Mouse (Mus musculus) stomach, postnatal 0 days (tissue): ENCODE measurements around the gene Net1. TPM values are rescaled to one million over a fixed set of nuclear protein-coding genes. Genes with fewer than 3 reads are reported as not detected.

ENCODE experiments used
- ATAC-seq: fragments of 200-750 bp; cut with Nextera tagmentation; 2 replicates; pipeline ENCODE4 v1.8.0; 2017; ENCODE audit not compliant: low FRiP score, low TSS enrichment
- DNase-seq: peaks from one replicate; pipeline ENCODE4 v3.0.0-alpha.2; 2016; ENCODE audit warnings: low spot score
- H3K27ac ChIP-seq: fragments of 300-500 bp; sonication (generic); replicated peaks from 2 replicates; pipeline ENCODE4 v1.5.1; 2014; ENCODE audit warnings: mild to moderate bottlenecking, control low read depth
- H3K27me3 ChIP-seq: fragments of 300-500 bp; sonication (generic); 2 replicates; pipeline ENCODE4 v1.6.1; 2014; ENCODE audit warnings: low read length; ENCODE audit not compliant: control insufficient read depth, insufficient read depth
- H3K36me3 ChIP-seq: fragments of 300-500 bp; sonication (generic); 2 replicates; pipeline ENCODE4 v1.6.1; 2014; ENCODE audit warnings: low read length, mixed read lengths; ENCODE audit not compliant: control insufficient read depth, insufficient read depth
- H3K4me1 ChIP-seq: fragments of 300-500 bp; sonication (generic); replicated peaks from 2 replicates; pipeline ENCODE4 v1.6.1; 2014; ENCODE audit warnings: antibody characterized with exemption; ENCODE audit not compliant: control insufficient read depth, insufficient read depth
- H3K4me2 ChIP-seq: fragments of 300-500 bp; sonication (generic); replicated peaks from 2 replicates; pipeline ENCODE4 v1.6.1; 2014; ENCODE audit warnings: low read depth, mild to moderate bottlenecking, control low read depth, moderate library complexity
- H3K4me3 ChIP-seq: fragments of 300-500 bp; sonication (generic); 2 replicates; pipeline ENCODE4 v1.5.1; 2014; ENCODE audit warnings: low read depth, low read length, control low read depth
- H3K9ac ChIP-seq: fragments of 300-500 bp; sonication (generic); 2 replicates; pipeline ENCODE4 v1.6.1; 2014; ENCODE audit warnings: mild to moderate bottlenecking, low read length, control low read depth, mixed read lengths
- H3K9me3 ChIP-seq: fragments of 300-500 bp; sonication (generic); 2 replicates; pipeline ENCODE4 v1.6.1; 2016; ENCODE audit warnings: low read length; ENCODE audit not compliant: control insufficient read depth
- CTCF ChIP-seq: IDR thresholded peaks from 2 replicates; pipeline ENCODE4 v1.5.1; 2016; ENCODE audit warnings: antibody characterized with exemption, low read depth, mild to moderate bottlenecking, moderate library complexity
- EP300 ChIP-seq: optimal IDR thresholded peaks from 2 replicates; pipeline ENCODE3; 2016; ENCODE audit warnings: antibody characterized with exemption
- WGBS: fragments of 180-500 bp; shearing (Covaris S2); extraction: QIAGEN DNeasy Blood & Tissue Kit; methylation state at CpG from one replicate; pipeline ENCODE4 v1.1.7; 2014; 5-methylcytosine and 5-hydroxymethylcytosine counted together
- polyA plus RNA-seq: library from polyadenylated mRNA; unstranded; fragments of >200 nt; fragmentation: Nextera tagmentation; extraction: Ambion mirVana; gene quantifications from 2 replicates; pipeline ENCODE4 v1.2.1, GENCODE M21; 2015

Net1 gene
- polyA plus RNA-seq, 1 experiment from 2014 or later: 54.6 TPM

DNA sequence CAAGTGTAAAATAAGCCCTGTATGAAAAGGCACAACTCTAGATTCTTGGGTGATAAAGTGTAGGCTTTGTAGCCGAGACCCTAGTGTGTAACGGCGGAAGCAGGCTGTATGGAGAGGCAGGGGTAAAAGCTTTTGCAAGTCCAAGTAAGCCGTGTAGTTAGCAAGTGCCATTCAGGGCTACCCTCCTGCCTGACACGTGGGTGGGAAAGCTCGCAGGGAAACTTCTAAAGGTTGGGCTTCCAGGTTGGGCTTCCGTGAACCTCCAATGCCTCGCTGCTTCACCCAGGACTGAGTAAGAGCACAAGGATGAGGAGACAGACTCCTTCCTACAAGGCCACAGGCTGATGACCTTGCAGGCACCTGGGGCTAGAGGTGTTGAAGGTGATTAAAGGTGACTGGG, 23.5 kb downstream of the Net1 start:
- ATAC-seq: no peak
- 75% methylated on average over 8 of the region's 8 CpGs for WGBS

DNA sequence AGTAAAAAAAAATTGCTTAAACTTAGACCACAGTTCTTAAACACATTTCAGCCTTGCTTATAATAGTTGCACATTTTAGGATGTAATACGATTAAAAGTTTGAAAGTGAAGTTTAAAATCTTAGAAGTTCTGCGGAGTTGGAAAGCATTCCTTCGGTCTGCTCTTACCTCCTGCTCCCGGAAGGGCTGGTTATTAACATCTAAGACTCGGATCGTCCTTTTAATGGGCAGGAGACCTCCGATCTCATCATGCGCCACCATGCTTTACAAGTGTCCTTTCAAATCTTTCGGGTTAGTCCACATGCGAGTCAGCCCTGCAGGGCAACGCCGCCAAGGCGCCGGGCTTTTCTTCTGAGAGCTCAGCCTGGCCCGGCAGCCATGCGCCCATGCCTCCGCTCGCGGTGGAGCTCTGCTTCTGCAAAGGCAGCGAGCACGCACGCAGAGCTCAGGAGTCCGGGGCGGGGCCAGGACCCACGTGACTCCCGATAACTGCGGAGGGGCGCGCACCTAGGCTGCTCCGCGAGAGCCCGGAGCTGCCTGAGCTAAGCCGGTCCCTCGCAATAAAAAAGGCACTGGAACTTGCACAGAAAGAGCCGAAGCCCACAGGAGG, 24.8 kb downstream of the Net1 start:
- H3K4me1 ChIP-seq: no peaks in the 10 kb centered on the region
- H3K36me3 ChIP-seq: peaks cover 1% of the 10 kb centered on the region; the same call in 1 of the 2 replicates
- peak overlapping the region; percentile 61 for H3K4me3 ChIP-seq
- peak; percentile 96 for DNase-seq
- no peaks in the 10 kb centered on the region for H3K27me3 ChIP-seq
- under 1% methylated on average over 35 of the region's 35 CpGs for WGBS
- ATAC-seq: peak; percentile 98
- peak overlapping the region; percentile 81 for H3K27ac ChIP-seq
- no peaks in the 10 kb centered on the region for H3K9me3 ChIP-seq
- H3K4me2 ChIP-seq: peak overlapping the region; percentile 62
- no peak for TF ChIP-seq EP300
- TF ChIP-seq CTCF: peak; percentile 13; the same call in 1 of the 2 replicates
- H3K9ac ChIP-seq: peak overlapping the region; percentile 71

More for the DNA sequence above, 23.5 kb downstream of the Net1 start:
- Histone ChIP-seq H3K27me3 (no peaks in the 10 kb centered on the region), H3K4me2 (no peak overlapping the region), H3K27ac (no peak overlapping the region), H3K9ac (no peak overlapping the region), H3K9me3 (no peaks in the 10 kb centered on the region), H3K4me1 (no peaks in the 10 kb centered on the region), H3K4me3 (no peak overlapping the region), H3K36me3 (no peaks in the 10 kb centered on the region)
- no peak for DNase-seq
- no peak for TF ChIP-seq CTCF
- no peak for TF ChIP-seq EP300

DNA sequence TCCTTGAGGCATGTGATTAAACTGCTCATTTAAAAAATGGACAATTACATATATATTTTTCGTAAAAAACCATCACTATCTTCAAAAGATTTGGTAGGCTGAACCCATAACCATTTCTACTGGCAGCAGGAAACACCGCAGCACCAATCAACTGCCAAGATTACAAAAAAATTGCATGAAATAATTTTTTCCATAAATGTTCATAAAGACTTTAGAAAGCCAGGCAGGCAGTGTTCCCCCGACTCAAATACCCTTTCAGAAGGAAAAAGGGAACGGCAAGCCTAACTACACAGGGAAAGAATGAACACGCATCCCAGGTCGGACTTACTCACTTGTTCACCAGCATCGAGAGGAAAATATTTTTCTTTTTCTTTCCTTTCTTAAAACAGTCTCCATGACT, 25.4 kb downstream of the Net1 start:
- DNase-seq: no peak
- Histone ChIP-seq H3K27ac (peak overlapping the region; percentile 81; the same call in 1 of the 2 replicates), H3K27me3 (no peaks in the 10 kb centered on the region), H3K36me3 (peaks cover 5% of the 10 kb centered on the region; the same call in 1 of the 2 replicates), H3K4me2 (peak overlapping the region; percentile 62), H3K9me3 (no peaks in the 10 kb centered on the region), H3K4me1 (no peaks in the 10 kb centered on the region), H3K4me3 (peak overlapping the region; percentile 61), H3K9ac (peak overlapping the region; percentile 71)
- WGBS: 8% methylated on average over 7 of the region's 7 CpGs
- TF ChIP-seq EP300 (peak; percentile 31), CTCF (no peak)
- no peak for ATAC-seq

GRCm38 (mm10) chr13:3891479-3892087, 26.4 kb downstream of the Net1 start:
- H3K27ac ChIP-seq: peak overlapping the region; percentile 70
- H3K4me1 ChIP-seq: no peaks in the 10 kb centered on the region
- H3K4me2 ChIP-seq: peak overlapping the region; percentile 62
- peak overlapping the region; percentile 71 for H3K9ac ChIP-seq
- ATAC-seq (no peak), DNase-seq (peak; percentile 26)
- no peaks in the 10 kb centered on the region for H3K27me3 ChIP-seq
- peaks cover 9% of the 10 kb centered on the region for H3K36me3 ChIP-seq
- 26% methylated on average over 8 of the region's 8 CpGs for WGBS
- peak overlapping the region; percentile 61 for H3K4me3 ChIP-seq
- H3K9me3 ChIP-seq: no peaks in the 10 kb centered on the region
- TF ChIP-seq CTCF (no peak), EP300 (no peak)

GRCm38 (mm10) chr13:3890061-3890460, 28.0 kb downstream of the Net1 start:
- peak overlapping the region; percentile 62 for H3K4me2 ChIP-seq
- WGBS: 39% methylated on average over 8 of the region's 8 CpGs

GRCm38 (mm10) chr13:3889111-3889510, 28.9 kb downstream of the Net1 start:
- no peak overlapping the region for H3K9ac ChIP-seq
- H3K4me1 ChIP-seq: no peaks in the 10 kb centered on the region
- ATAC-seq (no peak), DNase-seq (no peak)
- H3K27me3 ChIP-seq: no peaks in the 10 kb centered on the region
- no peak overlapping the region for H3K27ac ChIP-seq
- WGBS: 90% methylated on average over 3 of the region's 3 CpGs
- H3K4me2 ChIP-seq: peak overlapping the region; percentile 31; the same call in 1 of the 2 replicates
- TF ChIP-seq CTCF (no peak), EP300 (no peak)
- no peak overlapping the region for H3K4me3 ChIP-seq
- H3K36me3 ChIP-seq: peaks cover 11% of the 10 kb centered on the region
- H3K9me3 ChIP-seq: no peaks in the 10 kb centered on the region

More at GRCm38 (mm10) chr13:3890061-3890460, 28.0 kb downstream of the Net1 start:
- DNase-seq (no peak), ATAC-seq (no peak)
- Histone ChIP-seq H3K27me3 (no peaks in the 10 kb centered on the region), H3K9ac (no peak overlapping the region), H3K4me1 (no peaks in the 10 kb centered on the region), H3K36me3 (peaks cover 10% of the 10 kb centered on the region), H3K27ac (0 out of 2 replicates have a peak overlapping the region, but pooled peaks have one; percentile 53), H3K9me3 (no peaks in the 10 kb centered on the region), H3K4me3 (peak overlapping the region; percentile 15; the same call in 1 of the 2 replicates)
- TF ChIP-seq EP300 (no peak), CTCF (no peak)
